Mouse (Mus musculus): ENCODE measurements at regions not wholly inside any gene's neighbourhood (a gene's known extent, or its start where the extent isn't known, plus 50 kb on each side); places are given as distances from the start of the nearest gene placed in this dataset.

DNA sequence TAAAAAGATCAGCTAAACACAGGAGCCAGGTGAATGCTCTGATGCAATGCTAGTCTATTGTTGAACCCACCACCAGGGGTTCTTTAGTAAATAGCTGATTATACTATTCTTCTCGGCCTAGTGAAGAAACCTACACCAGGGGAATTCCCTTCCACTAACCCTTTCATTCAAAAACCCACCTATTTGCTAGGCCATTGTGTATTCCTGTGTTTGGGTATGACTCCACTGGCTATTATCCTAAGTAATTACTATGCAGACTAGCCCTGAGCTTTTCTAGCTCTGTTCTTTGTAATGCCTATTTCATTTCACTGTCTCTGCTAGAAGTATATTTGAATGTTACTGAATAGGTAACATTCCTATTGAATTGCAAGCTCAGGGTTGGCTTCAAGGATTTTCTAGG, 2146.3 kb downstream of the Cntnap5b start:
- TF ChIP-seq CTCF (IDR thresholded peaks at IDR 0.05; ENCODE audit: control insufficient read depth, insufficient read depth, low read length): no peak
- TF ChIP-seq POLR2A (IDR thresholded peaks at IDR 0.05; ENCODE audit: borderline replicate concordance, control insufficient read depth, low read depth, low read length): no peak

Data from bone marrow, adult 2 months (tissue).